In genomic region chr14:57459883-57460282, GRCm38 (mm10) we compare ENCODE assay signal across 10 mouse cellular contexts.
"Had no signal": no experiment of that assay in that cellular context is flagged by ENCODE, and none has a peak within 500 bp of the region (broad histone marks: within the 10 kb centered on the region; RNA-seq: fewer than 3 reads in every experiment).

No protein-coding gene starts in this region.

- DNase-seq: liver, postnatal 0 days; lung, adult 2 months; lung, postnatal 14 days; lung, postnatal 36 days; retina, postnatal 1 day; right cerebral cortex, postnatal 14 days; spleen, adult 18-20 months; thymus, adult 18-20 months; thymus, postnatal 14 days; thymus, postnatal 36 days had no signal
